Mouse (Mus musculus) heart, adult 2 months (tissue): ENCODE data around the gene Phlpp2.

Experiments used
- CTCF ChIP-seq: fragments of 200-600 bp; IDR thresholded peaks from 2 replicates; pipeline ENCODE4 v1.8.1; 2022; ENCODE audit warnings: antibody characterized with exemption, mild to moderate bottlenecking, moderate library complexity
- POLR2A ChIP-seq: fragments of 200-500 bp; IDR thresholded peaks from 2 replicates; pipeline ENCODE4 v1.6.1; 2011; ENCODE audit warnings: mild to moderate bottlenecking, low read depth, low read length, control low read depth; ENCODE audit not compliant: insufficient read depth

DNA sequence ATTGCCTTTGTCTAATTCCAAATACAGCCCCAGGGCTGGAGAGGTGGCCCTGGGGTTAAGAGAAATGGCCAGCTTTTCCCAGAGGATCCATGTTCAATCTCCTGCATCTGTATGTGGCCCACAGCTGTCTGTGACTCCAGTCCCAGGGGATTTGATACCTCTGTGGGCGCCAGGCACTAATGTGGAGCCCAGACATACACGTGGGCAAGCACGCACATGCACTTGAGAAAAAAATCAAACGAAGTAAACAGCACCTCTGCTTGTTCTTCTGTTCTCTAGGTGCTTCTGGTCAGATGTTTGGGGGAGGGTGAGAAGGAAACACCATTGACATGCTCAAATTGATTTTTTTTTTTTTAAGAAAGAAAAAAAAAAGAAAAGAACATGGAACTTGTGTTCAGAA is 95.8 kb downstream of the Phlpp2 start:
- no peak for TF ChIP-seq POLR2A
- TF ChIP-seq CTCF: no peak
